ENCODE assay signal across 8 mouse cellular contexts in the genomic region with DNA sequence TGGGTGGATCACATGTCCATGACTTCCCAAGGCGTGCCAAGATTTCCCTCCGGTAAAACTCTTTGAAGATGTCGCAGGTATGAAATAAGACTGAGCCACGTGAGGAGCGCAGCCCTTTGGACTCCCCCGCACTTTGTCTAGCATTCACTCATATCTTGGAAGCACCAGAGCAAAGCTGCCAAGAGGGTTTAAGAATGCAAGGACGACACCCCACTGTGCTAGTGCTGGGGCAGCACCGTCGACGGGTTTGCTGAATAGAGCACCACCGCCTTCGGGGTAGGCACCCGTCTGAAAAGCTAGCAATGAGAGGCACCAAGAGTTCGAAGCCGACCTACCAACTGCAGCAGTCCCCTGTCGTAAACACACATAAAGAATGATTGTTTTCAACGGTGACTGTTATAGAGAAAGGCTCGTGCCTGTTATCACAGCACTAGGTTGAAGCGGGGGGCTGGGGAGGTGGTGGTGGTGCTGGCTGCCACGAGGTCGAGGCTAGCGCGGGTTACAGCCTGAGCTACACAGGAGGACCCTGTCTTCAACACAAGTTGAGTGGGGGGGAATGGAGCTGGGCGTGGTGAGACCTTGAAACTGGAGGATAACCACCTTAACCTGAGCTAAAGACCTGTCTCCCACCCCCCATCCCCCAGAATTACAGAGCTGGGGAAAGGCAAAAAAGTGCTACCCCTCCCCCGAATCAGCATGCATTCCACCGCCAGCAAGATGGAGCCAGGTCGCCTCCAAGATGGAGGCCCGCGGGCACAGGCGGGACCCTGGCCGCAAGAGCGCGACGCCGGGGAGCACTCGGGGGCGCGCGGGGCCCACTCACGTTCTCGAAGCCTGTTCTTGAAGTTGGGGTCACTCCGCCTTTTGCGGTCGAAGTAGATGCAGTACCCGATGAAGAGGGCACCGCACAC. TPM values are rescaled to one million over a fixed set of nuclear protein-coding genes. Genes with fewer than 3 reads are reported as not detected.
DNase-seq lines count a peak whose midpoint lies in the region; ATAC-seq and TF ChIP-seq lines count a peak whose summit lies in the region.

No protein-coding gene starts in this region.

- TF ChIP-seq EP300 in liver, embryonic 14.5 days (IDR thresholded peaks at IDR 0.05; ENCODE audit: low read depth), result no peak

- H3K9me3 ChIP-seq in liver, embryonic 14.5 days (ENCODE audit: control insufficient read depth, low read length), result no peaks in the 10 kb centered on the region
- H3K9me3 ChIP-seq in neural tube, embryonic 15.5 days (replicated peaks), result no peaks in the 10 kb centered on the region

- H3K9ac ChIP-seq in liver, embryonic 14.5 days (replicated peaks), result peak overlapping the region; percentile 95
- peak overlapping the region; percentile 87 for H3K9ac ChIP-seq in neural tube, embryonic 15.5 days (replicated peaks)

- peaks cover 14 to 22% of the 10 kb centered on the region in 2 experiments for H3K4me1 ChIP-seq in liver, embryonic 14.5 days (replicated peaks; ENCODE audit: control insufficient read depth in 2 of 2, insufficient read depth in 2 of 2, low read length in 1 of 2)
- peaks cover 41% of the 10 kb centered on the region for H3K4me1 ChIP-seq in neural tube, embryonic 15.5 days

- H3K4me3 ChIP-seq in liver, embryonic 14.5 days (ENCODE audit: insufficient read depth in 1 of 2, low read depth in 2 of 2, low read length in 2 of 2), result peak overlapping the region; percentile 94 to 96
- H3K4me3 ChIP-seq in neural tube, embryonic 15.5 days (replicated peaks), result peak overlapping the region; percentile 79

- peak; percentile 39; the same call in 1 of the 2 replicates for ATAC-seq in frontal cortex, adult (ENCODE audit: low TSS enrichment)
- peak; percentile 64 for ATAC-seq in liver, embryonic 14.5 days (ENCODE audit: insufficient read depth)
- ATAC-seq in neural tube, embryonic 15.5 days (ENCODE audit: low FRiP score), result peak; percentile 84

- DNase-seq in B cell, adult 2 months, result peak; percentile 54 to 55
- DNase-seq in MN1 (ENCODE audit: low spot score), result peak; percentile 78
- peak; percentile 59 for DNase-seq in cerebellum, adult 9-11 months
- peak; percentile 93 for DNase-seq in kidney, adult 9 months
- DNase-seq in liver, embryonic 14.5 days (ENCODE audit: low read depth in 3 of 3, low spot score in 3 of 3), result no peak
- peak; percentile 31 to 50 for DNase-seq in thymus, postnatal 36 days

- H3K4me2 ChIP-seq in liver, embryonic 14.5 days (ENCODE audit: low read depth), result peak overlapping the region; percentile 80
- peak overlapping the region; percentile 95 for H3K4me2 ChIP-seq in neural tube, embryonic 15.5 days

- peak overlapping the region; percentile 53 for H3K27ac ChIP-seq in liver, embryonic 14.5 days
- H3K27ac ChIP-seq in neural tube, embryonic 15.5 days (replicated peaks), result peak overlapping the region; percentile 83

- H3K36me3 ChIP-seq in liver, embryonic 14.5 days (replicated peaks; ENCODE audit: control insufficient read depth, insufficient read depth, low read depth), result peaks cover 15% of the 10 kb centered on the region
- peaks cover 21% of the 10 kb centered on the region for H3K36me3 ChIP-seq in neural tube, embryonic 15.5 days

- no peak for TF ChIP-seq CTCF in liver, embryonic 14.5 days (IDR thresholded peaks at IDR 0.05; ENCODE audit: low read depth)

- H3K27me3 ChIP-seq in liver, embryonic 14.5 days (ENCODE audit: control insufficient read depth, insufficient read depth, low read length), result no peaks in the 10 kb centered on the region
- H3K27me3 ChIP-seq in neural tube, embryonic 15.5 days (replicated peaks), result no peaks in the 10 kb centered on the region

- under 1% methylated on average over 46 of the region's 46 CpGs for WGBS in liver, embryonic 14.5 days (ENCODE audit: insufficient replicate concordance)
- under 1% methylated on average over 46 of the region's 46 CpGs for WGBS in neural tube, embryonic 15.5 days

RNA-seq across cellular contexts. Expression of a gene that starts 0.6 kb away (rescaled TPM):
- 18.2 and 44.0 TPM in 2 replicates for polyA plus RNA-seq in liver, embryonic 14.5 days (2012; rRNA removed)
- 137 and 143 TPM in 2 replicates for polyA plus RNA-seq in liver, embryonic 14.5 days (2014; fragmentation: Nextera tagmentation; extraction: Ambion mirVana)
- polyA plus RNA-seq in neural tube, embryonic 15.5 days (2015; fragmentation: Nextera tagmentation; extraction: Ambion mirVana), result 225 and 227 TPM in 2 replicates

RNA-seq across cellular contexts. Expression of a gene that starts 25.8 kb away (rescaled TPM):
- 2.1 and 5.2 TPM in 2 replicates for polyA plus RNA-seq in liver, embryonic 14.5 days (2012; rRNA removed)
- 9.6 and 11.2 TPM in 2 replicates for polyA plus RNA-seq in liver, embryonic 14.5 days (2014; fragmentation: Nextera tagmentation; extraction: Ambion mirVana)
- 24.1 and 24.7 TPM in 2 replicates for polyA plus RNA-seq in neural tube, embryonic 15.5 days (2015; fragmentation: Nextera tagmentation; extraction: Ambion mirVana)

Comparison
In these comparisons a context has a peak if more than half of its experiments do, and no peak if none do; other contexts are left out.
1. DNase-seq: peak in B cell, adult 2 months (2 of 2), MN1 (single experiment), cerebellum, adult 9-11 months (single experiment), kidney, adult 9 months (single experiment) and thymus, postnatal 36 days (2 of 2); none in liver, embryonic 14.5 days (0 of 3).
2. Peak in every context shown above with its lines, with median percentiles within 50 percentile points of each other: ATAC-seq.